Mouse (Mus musculus) C2C12 (cell line): ENCODE data around the gene 3110082I17Rik. TPM values are rescaled to one million over a fixed set of nuclear protein-coding genes. Genes with fewer than 3 reads are reported as not detected.

Experiments
- H3K27me3 ChIP-seq: one replicate; pipeline ENCODE4 v1.6.1; 2011; ENCODE audit not compliant: control insufficient read depth, insufficient read depth, insufficient read length
- H3K36me3 ChIP-seq: one replicate; pipeline ENCODE4 v1.6.1; 2011; ENCODE audit not compliant: control insufficient read depth, insufficient read depth
- H3K4me3 ChIP-seq: one replicate; pipeline ENCODE4 v1.5.1; 2011; ENCODE audit warnings: mild to moderate bottlenecking, control low read depth; ENCODE audit not compliant: poor library complexity, insufficient read depth, severe bottlenecking
- H3K79me2 ChIP-seq: one replicate; pipeline ENCODE4 v1.6.1; 2011; ENCODE audit not compliant: control insufficient read depth, insufficient read depth
- H3K79me3 ChIP-seq: one replicate; pipeline ENCODE4 v1.6.1; 2011; ENCODE audit warnings: low read depth, control low read depth
- H3ac ChIP-seq: one replicate; pipeline ENCODE3; 2011; ENCODE audit warnings: low read depth; ENCODE audit not compliant: control insufficient read depth, insufficient read length
- CEBPB ChIP-seq: IDR thresholded peaks from one replicate; pipeline ENCODE4 v1.6.1; 2011; ENCODE audit warnings: low read depth, mild to moderate bottlenecking, control low read depth, moderate library complexity
- CTCF ChIP-seq: IDR thresholded peaks from one replicate; pipeline ENCODE4 v1.5.1; 2011; ENCODE audit not compliant: control insufficient read depth, insufficient read depth, insufficient read length
- FOSL1 ChIP-seq: IDR thresholded peaks from one replicate; pipeline ENCODE4 v1.8.0; 2011; ENCODE audit warnings: mild to moderate bottlenecking, low read length; ENCODE audit not compliant: poor library complexity, insufficient read depth, severe bottlenecking
- MAX ChIP-seq: IDR thresholded peaks from one replicate; pipeline ENCODE4 v1.6.1; 2011; ENCODE audit warnings: mild to moderate bottlenecking, control low read depth
- MYOD1 ChIP-seq: IDR thresholded peaks from one replicate; pipeline ENCODE4 v1.6.1; 2011; ENCODE audit warnings: low read depth; ENCODE audit not compliant: control insufficient read depth, insufficient read length
- MYOG ChIP-seq: IDR thresholded peaks from one replicate; pipeline ENCODE4 v1.6.1; 2011; ENCODE audit not compliant: control insufficient read depth, insufficient read length; ENCODE audit errors: extremely low read depth
- USF1 ChIP-seq: IDR thresholded peaks from one replicate; pipeline ENCODE4 v1.6.1; 2011; ENCODE audit warnings: low read depth, mild to moderate bottlenecking, control low read depth, moderate library complexity
- polyA plus RNA-seq: library from polyadenylated mRNA; unstranded; fragments of >200 nt; fragmentation: generic; extraction: Trizol; gene quantifications from one replicate; pipeline ENCODE4 v1.2.1, GENCODE M21; 2012; ENCODE audit warnings: missing spikeins

Gene 3110082I17Rik
- polyA plus RNA-seq, 1 experiment: 31.4 TPM

DNA sequence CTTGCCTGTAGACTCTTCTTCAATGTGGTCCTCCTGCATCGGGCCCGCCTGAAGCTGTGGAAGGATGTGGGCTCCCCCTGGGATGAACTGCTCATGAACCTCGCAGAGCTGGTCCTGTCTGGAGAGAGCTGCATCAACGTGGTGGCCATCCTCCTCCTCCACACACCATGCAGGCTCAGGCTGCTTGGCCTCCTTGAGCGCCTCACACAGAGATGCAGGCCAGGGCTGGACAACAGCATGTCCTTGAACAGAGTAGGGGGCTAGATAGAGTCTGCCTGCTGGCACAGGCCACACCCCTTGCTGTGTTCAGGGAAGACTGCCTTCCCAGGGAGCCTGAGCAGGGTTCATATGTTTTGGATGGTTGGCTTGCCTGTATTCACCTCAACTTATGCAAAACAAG is 45.3 kb downstream of the 3110082I17Rik start:
- no peak overlapping the region for H3K4me3 ChIP-seq
- no peak for TF ChIP-seq MYOG
- no peak for TF ChIP-seq CTCF
- TF ChIP-seq CEBPB: no peak
- no peak for TF ChIP-seq USF1
- TF ChIP-seq MAX: no peak
- no peaks in the 10 kb centered on the region for H3K79me3 ChIP-seq
- H3K79me2 ChIP-seq: no peaks in the 10 kb centered on the region
- no peaks in the 10 kb centered on the region for H3K27me3 ChIP-seq
- no peaks in the 10 kb centered on the region for H3K36me3 ChIP-seq
- no peak overlapping the region for H3ac ChIP-seq

DNA sequence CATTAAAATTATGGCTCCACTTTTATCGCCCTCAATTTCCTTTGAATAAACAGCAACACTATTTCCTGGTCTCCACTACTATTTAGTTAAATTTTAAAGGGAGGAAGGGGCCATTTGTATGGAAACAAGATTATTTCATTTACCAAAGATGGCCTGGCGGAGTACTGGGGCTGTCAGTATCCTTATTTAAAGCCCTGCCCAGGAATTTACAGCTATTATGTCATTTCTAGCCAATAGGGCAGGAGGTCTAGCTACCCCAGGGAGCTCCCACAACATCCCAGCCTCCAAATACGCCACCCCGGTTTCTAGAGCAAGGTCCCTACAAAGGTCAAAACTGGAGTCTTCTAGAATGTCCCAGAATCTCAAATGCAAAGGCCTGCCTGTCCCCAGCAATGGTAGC is 46.8 kb downstream of the 3110082I17Rik start:
- no peak overlapping the region for H3ac ChIP-seq
- no peaks in the 10 kb centered on the region for H3K79me2 ChIP-seq
- H3K36me3 ChIP-seq: no peaks in the 10 kb centered on the region
- H3K79me3 ChIP-seq: no peaks in the 10 kb centered on the region
- H3K27me3 ChIP-seq: no peaks in the 10 kb centered on the region
- TF ChIP-seq USF1: no peak
- no peak for TF ChIP-seq MAX
- no peak for TF ChIP-seq CTCF
- TF ChIP-seq MYOD1: no peak
- no peak for TF ChIP-seq MYOG
- TF ChIP-seq FOSL1: no peak
- no peak overlapping the region for H3K4me3 ChIP-seq

DNA sequence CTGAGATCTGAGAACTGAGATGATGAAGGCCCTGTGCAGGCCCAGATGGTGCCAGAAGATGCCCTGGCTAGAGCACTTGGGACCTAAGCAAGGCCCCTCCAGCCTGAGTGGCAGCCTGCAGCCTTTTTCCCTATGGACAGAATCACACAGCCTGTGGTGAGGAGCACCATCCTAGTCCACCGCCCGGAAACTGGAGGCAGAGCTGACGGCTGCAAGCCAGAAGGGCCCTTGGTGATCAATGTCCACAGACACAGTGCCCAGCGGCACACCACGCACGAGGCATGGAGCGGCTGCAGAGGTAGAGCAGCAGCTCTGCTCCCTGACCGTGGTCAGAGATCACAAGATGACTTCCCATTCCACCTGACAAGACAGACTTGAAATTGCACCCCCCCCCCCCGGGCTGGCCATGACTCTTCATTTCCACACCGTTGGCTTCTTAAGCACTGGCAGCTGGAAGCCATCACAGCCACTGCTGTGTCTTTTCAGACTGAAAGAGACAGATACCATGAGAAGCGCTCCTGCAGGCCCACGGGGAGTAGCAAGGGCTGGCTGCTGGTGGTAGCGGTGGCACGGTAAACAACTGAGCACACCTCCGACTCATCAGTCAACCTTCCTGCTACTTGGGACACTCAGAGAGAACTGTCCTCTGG is 48.5 kb downstream of the 3110082I17Rik start:
- TF ChIP-seq MYOD1 (no peak), MAX (no peak), MYOG (no peak), CEBPB (no peak)
- Histone ChIP-seq H3K79me2 (no peaks in the 10 kb centered on the region), H3K27me3 (no peaks in the 10 kb centered on the region), H3K36me3 (no peaks in the 10 kb centered on the region), H3K79me3 (no peaks in the 10 kb centered on the region), H3ac (no peak overlapping the region), H3K4me3 (no peak overlapping the region)

DNA sequence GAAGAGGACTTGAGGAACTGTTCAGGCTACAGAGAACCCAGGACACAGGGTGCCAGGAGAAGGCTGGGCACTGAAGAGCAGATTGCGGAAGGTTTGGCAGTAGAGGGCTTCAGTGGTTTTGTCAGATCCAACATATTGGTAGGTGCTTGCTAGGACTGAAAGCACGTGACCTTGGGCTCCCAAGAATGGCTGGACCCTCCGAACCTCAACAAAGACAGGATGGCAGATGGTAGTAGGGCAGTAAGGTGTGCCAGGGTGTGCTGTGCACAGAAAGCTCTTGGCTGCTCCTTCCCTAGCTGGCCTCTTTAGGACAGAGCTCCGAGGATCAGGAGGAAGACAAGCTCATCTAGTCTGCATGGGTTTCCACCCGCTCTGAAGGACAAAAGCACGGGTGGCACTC is 49.2 kb downstream of the 3110082I17Rik start:
- Histone ChIP-seq H3K4me3 (no peak overlapping the region), H3K79me2 (no peaks in the 10 kb centered on the region), H3K79me3 (no peaks in the 10 kb centered on the region), H3ac (no peak overlapping the region), H3K36me3 (no peaks in the 10 kb centered on the region), H3K27me3 (no peaks in the 10 kb centered on the region)
- TF ChIP-seq MYOG: no peak
- TF ChIP-seq CEBPB: no peak

DNA sequence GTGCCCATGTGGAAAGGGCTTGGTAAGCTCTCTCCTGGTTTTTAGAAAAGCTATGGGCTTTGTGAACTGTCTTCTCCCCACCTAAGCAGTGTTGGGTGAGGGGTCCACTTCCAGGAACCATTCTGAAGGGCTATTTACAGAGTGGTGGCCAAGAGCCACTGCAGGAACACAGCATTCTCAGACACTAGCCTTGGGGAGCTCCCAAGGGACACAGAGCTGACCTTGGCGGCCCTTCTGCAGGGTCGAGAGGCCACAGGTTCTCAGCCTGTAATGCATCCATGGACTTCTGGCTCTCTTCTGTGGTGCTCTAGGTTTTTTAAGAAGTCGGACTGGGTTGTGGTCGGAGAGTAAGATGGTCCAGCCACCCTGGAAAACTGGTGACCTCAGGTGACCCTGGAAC is 50.3 kb downstream of the 3110082I17Rik start:
- no peak overlapping the region for H3ac ChIP-seq
- no peaks in the 10 kb centered on the region for H3K36me3 ChIP-seq
- H3K27me3 ChIP-seq: no peaks in the 10 kb centered on the region
- TF ChIP-seq CEBPB (no peak), MAX (no peak), MYOD1 (no peak), MYOG (no peak), CTCF (no peak), FOSL1 (no peak), USF1 (no peak)
- no peaks in the 10 kb centered on the region for H3K79me3 ChIP-seq
- no peaks in the 10 kb centered on the region for H3K79me2 ChIP-seq
- no peak overlapping the region for H3K4me3 ChIP-seq

DNA sequence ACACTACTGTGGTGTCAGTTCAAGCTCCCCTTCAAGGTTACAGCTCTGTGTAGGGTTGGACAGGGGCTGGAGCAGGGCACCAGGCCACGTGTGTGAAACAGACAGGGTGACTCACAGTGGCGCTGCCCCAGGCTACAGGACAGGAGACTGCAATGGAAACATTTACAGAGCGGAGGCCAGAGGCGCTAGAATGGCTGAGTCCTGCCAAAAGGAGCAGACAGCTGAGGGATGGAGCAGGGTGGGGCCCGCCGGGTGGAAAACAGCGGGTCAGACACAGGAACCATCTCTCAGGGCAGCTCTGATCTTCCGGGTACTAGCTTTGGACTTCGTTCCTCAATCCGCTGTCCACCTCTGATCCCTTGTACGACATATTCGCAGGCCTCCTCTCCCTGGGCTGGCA is 50.9 kb downstream of the 3110082I17Rik start:
- peak overlapping the region; percentile 20 for H3ac ChIP-seq
- no peaks in the 10 kb centered on the region for H3K36me3 ChIP-seq
- no peaks in the 10 kb centered on the region for H3K79me3 ChIP-seq
- TF ChIP-seq USF1: peak; percentile 40
- TF ChIP-seq MAX: peak; percentile 45
- no peak for TF ChIP-seq CEBPB
- no peak for TF ChIP-seq MYOD1
- TF ChIP-seq CTCF: no peak
- no peak for TF ChIP-seq FOSL1
- no peak overlapping the region for H3K4me3 ChIP-seq
- H3K27me3 ChIP-seq: no peaks in the 10 kb centered on the region
- no peaks in the 10 kb centered on the region for H3K79me2 ChIP-seq
